Mouse (Mus musculus) olfactory bulb, adult 2 months (tissue): ENCODE data around the gene Ift122.

Source experiments
- CTCF ChIP-seq: fragments of 200-500 bp; IDR thresholded peaks from 2 replicates; pipeline ENCODE4 v1.5.1; 2012; ENCODE audit warnings: low read depth, mild to moderate bottlenecking, low read length, moderate library complexity; ENCODE audit not compliant: insufficient read depth
- POLR2A ChIP-seq: fragments of 200-500 bp; IDR thresholded peaks from 2 replicates; pipeline ENCODE4 v1.6.1; 2012; ENCODE audit warnings: mild to moderate bottlenecking, low read depth, low read length, moderate library complexity; ENCODE audit not compliant: insufficient read depth

DNA sequence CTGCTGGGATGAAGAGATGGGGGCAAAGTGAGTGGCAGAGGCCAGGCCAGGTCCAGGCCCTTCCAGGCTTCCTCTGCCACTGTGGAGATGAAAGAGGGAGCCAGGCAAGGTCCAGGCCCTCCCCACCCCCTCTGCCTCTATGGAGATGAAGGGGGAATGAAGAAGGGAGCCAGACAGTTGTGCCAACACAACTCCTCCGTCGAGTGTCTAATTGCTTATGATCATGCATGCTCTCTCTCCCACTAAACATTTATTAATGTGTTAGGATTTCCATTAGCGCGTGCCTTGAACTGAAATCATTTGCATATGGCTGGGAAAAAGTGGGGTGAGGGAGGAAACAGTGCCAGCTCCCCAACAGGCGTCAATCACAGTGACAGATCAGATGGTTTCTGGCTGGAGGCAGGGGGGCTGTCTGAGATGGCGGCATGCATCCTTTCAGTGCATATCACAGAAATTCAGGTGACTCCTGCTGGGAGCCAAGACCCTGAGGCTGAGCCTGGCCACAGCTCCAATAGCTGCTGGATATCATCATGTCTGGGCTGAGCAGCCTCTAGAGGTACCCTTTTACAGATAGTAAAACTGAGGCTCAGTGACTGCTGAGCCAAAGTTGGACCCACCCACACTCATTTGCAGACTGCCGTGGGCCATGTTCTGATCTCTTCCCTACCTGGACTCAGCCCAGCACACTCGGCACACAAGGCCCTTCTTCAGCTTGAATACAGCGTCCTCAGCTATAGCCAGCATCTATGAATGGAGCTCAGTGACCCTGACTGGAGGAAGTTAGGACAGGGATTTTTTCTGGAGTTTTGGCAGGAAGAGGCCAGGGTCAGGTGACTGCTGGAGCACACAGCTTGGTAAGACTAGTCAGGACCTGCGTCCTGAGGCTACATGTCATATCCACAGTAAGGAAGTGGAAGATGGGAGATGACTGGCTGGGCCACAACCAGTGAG, 74.3 kb downstream of the Ift122 start:
- TF ChIP-seq POLR2A: no peak
- TF ChIP-seq CTCF: no peak
